Mouse (Mus musculus) brain, embryonic 14.5 days (tissue): Measurements from ENCODE around the gene Mfap2.

Experiments
- CTCF ChIP-seq: fragments of 200-500 bp; IDR thresholded peaks from 2 replicates; pipeline ENCODE4 v1.5.1; 2012; ENCODE audit warnings: inconsistent platforms, mild to moderate bottlenecking, moderate library complexity, borderline replicate concordance; ENCODE audit not compliant: insufficient read depth, insufficient read length; ENCODE audit errors: extremely low read depth
- POLR2A ChIP-seq: fragments of 200-500 bp; IDR thresholded peaks from 2 replicates; pipeline ENCODE4 v1.6.1; 2012; ENCODE audit warnings: mild to moderate bottlenecking, inconsistent platforms, borderline replicate concordance; ENCODE audit not compliant: poor library complexity, insufficient read depth, insufficient read length, severe bottlenecking; ENCODE audit errors: extremely low read depth

GRCm38 (mm10) chr4:141053138-141053537, 42.9 kb downstream of the Mfap2 start:
- TF ChIP-seq CTCF (no peak), POLR2A (no peak)
